Mouse (Mus musculus): ENCODE results near the gene Gatb. TPM values are rescaled to one million over a fixed set of nuclear protein-coding genes. Genes with fewer than 3 reads are reported as not detected.
A peak's percentile ranks its signal among the peaks of the same experiment; 100 is the strongest.

Gene Gatb
- polyA plus RNA-seq, 1 experiment from 2014 or later = 22.1 TPM

DNA sequence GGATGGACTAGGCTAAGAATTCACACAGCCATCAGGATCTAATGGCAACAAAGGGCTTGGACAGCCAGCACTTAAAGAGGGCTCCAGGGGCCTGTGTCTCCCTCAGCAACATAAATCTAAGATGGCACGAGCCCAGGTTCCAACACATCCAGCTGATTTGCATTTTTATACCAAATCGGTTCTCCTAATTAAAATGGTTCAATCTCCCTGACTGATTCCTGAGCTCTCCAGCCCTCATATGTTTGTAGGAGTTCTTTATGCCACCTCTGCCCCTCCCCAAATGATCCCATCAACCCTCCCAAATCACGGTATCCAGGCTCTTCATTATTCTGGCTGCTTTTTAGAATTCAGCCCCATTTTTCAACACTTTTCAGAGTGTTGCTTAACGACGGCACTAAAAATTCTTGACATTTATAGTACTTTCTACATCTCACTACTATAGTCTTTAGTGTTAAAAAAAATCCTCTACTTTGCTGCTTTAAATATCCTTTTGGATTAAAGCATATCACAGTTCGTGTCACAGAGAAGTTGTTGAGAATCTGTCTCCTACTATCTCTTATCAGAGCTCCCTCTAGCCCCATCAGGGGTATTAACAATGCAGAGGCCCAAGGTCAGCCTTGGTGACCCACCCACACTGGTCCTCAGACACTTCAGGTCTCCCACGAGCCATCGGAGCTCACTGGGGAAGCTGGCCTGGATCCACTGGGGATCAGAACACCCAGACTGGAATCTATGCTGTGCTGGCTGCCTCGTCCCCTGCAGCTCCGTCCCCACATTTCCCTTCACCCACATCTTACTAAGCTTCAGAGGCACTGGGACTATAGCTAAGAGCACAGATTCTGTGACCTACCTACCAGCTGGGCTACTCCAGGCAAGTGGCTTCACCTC lies 88.3 kb downstream of the Gatb start:
- WGBS = 66% methylated on average over 10 of the region's 10 CpGs
- no peak overlapping the region for H3K4me2 ChIP-seq (ENCODE audit: low read depth, low read length)
- H3K9me3 ChIP-seq (ENCODE audit: control insufficient read depth, low read length) = no peaks in the 10 kb centered on the region
- no peak overlapping the region for H3K4me3 ChIP-seq (ENCODE audit: low read length)
- no peaks in the 10 kb centered on the region for H3K4me1 ChIP-seq (replicated peaks; ENCODE audit: control insufficient read depth, insufficient read depth, low read length)
- no peak overlapping the region for H3K9ac ChIP-seq (ENCODE audit: low read length)
- H3K27ac ChIP-seq (ENCODE audit: low read length) = no peak overlapping the region
- no peak for ATAC-seq (ENCODE audit: low read depth)
- H3K36me3 ChIP-seq (ENCODE audit: control insufficient read depth, insufficient read depth, low read length) = no peaks in the 10 kb centered on the region
- no peaks in the 10 kb centered on the region for H3K27me3 ChIP-seq (ENCODE audit: control insufficient read depth, insufficient read depth, low read depth, low read length)

GRCm38 (mm10) chr3:85663826-85664225 lies 89.9 kb downstream of the Gatb start:
- Histone ChIP-seq H3K27ac (ENCODE audit: low read length) (no peak overlapping the region), H3K4me3 (ENCODE audit: low read length) (no peak overlapping the region), H3K27me3 (ENCODE audit: control insufficient read depth, insufficient read depth, low read depth, low read length) (no peaks in the 10 kb centered on the region), H3K36me3 (ENCODE audit: control insufficient read depth, insufficient read depth, low read length) (no peaks in the 10 kb centered on the region), H3K4me2 (ENCODE audit: low read depth, low read length) (no peak overlapping the region), H3K9me3 (ENCODE audit: control insufficient read depth, low read length) (no peaks in the 10 kb centered on the region), H3K9ac (ENCODE audit: low read length) (no peak overlapping the region), H3K4me1 (replicated peaks; ENCODE audit: control insufficient read depth, insufficient read depth, low read length) (no peaks in the 10 kb centered on the region)
- no peak for ATAC-seq (ENCODE audit: low read depth)
- 80% methylated on average over 5 of the region's 5 CpGs for WGBS

GRCm38 (mm10) chr3:85664591-85665171 lies 90.8 kb downstream of the Gatb start:
- no peak overlapping the region for H3K4me2 ChIP-seq (ENCODE audit: low read depth, low read length)
- H3K27me3 ChIP-seq (ENCODE audit: control insufficient read depth, insufficient read depth, low read depth, low read length) = no peaks in the 10 kb centered on the region
- H3K27ac ChIP-seq (ENCODE audit: low read length) = no peak overlapping the region
- no peak overlapping the region for H3K4me3 ChIP-seq (ENCODE audit: low read length)
- no peaks in the 10 kb centered on the region for H3K36me3 ChIP-seq (ENCODE audit: control insufficient read depth, insufficient read depth, low read length)
- H3K9me3 ChIP-seq (ENCODE audit: control insufficient read depth, low read length) = no peaks in the 10 kb centered on the region
- ATAC-seq (ENCODE audit: low read depth) = no peak
- H3K9ac ChIP-seq (ENCODE audit: low read length) = no peak overlapping the region
- H3K4me1 ChIP-seq (replicated peaks; ENCODE audit: control insufficient read depth, insufficient read depth, low read length) = no peaks in the 10 kb centered on the region
- WGBS = 78% methylated on average over 10 of the region's 10 CpGs

GRCm38 (mm10) chr3:85666166-85666565 lies 92.2 kb downstream of the Gatb start:
- no peak for ATAC-seq (ENCODE audit: low read depth)
- H3K4me3 ChIP-seq (ENCODE audit: low read length) = no peak overlapping the region
- 57% methylated on average over 3 of the region's 3 CpGs for WGBS
- no peaks in the 10 kb centered on the region for H3K27me3 ChIP-seq (ENCODE audit: control insufficient read depth, insufficient read depth, low read depth, low read length)
- H3K4me1 ChIP-seq (replicated peaks; ENCODE audit: control insufficient read depth, insufficient read depth, low read length) = no peaks in the 10 kb centered on the region
- no peaks in the 10 kb centered on the region for H3K36me3 ChIP-seq (ENCODE audit: control insufficient read depth, insufficient read depth, low read length)
- H3K4me2 ChIP-seq (ENCODE audit: low read depth, low read length) = no peak overlapping the region
- no peak overlapping the region for H3K27ac ChIP-seq (ENCODE audit: low read length)
- no peak overlapping the region for H3K9ac ChIP-seq (ENCODE audit: low read length)
- no peaks in the 10 kb centered on the region for H3K9me3 ChIP-seq (ENCODE audit: control insufficient read depth, low read length)

DNA sequence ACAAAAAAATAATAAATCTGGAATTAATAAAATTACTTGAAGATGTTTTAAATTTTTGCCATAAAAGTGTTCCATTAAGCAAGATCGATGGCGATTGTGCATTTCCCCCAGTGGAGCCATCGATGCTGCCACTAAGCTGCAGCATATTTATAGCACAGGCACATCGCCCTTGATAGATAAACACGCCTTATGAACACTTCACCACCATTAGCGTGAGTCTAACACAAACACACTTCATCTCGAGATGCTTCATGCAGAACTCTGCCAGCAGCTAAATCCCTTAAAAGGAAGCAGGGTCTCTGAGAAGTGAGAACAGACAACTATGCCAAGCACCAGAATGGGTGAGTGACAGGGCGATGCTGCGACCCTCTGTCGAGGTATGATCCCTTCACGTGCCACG lies 92.8 kb downstream of the Gatb start:
- H3K4me2 ChIP-seq (ENCODE audit: low read depth, low read length) = no peak overlapping the region
- no peaks in the 10 kb centered on the region for H3K9me3 ChIP-seq (ENCODE audit: control insufficient read depth, low read length)
- H3K36me3 ChIP-seq (ENCODE audit: control insufficient read depth, insufficient read depth, low read length) = no peaks in the 10 kb centered on the region
- WGBS = 52% methylated on average over 12 of the region's 12 CpGs
- ATAC-seq (ENCODE audit: low read depth) = no peak
- no peak overlapping the region for H3K4me3 ChIP-seq (ENCODE audit: low read length)
- H3K9ac ChIP-seq (ENCODE audit: low read length) = no peak overlapping the region
- H3K4me1 ChIP-seq (replicated peaks; ENCODE audit: control insufficient read depth, insufficient read depth, low read length) = no peaks in the 10 kb centered on the region
- H3K27me3 ChIP-seq (ENCODE audit: control insufficient read depth, insufficient read depth, low read depth, low read length) = no peaks in the 10 kb centered on the region
- no peak overlapping the region for H3K27ac ChIP-seq (ENCODE audit: low read length)

DNA sequence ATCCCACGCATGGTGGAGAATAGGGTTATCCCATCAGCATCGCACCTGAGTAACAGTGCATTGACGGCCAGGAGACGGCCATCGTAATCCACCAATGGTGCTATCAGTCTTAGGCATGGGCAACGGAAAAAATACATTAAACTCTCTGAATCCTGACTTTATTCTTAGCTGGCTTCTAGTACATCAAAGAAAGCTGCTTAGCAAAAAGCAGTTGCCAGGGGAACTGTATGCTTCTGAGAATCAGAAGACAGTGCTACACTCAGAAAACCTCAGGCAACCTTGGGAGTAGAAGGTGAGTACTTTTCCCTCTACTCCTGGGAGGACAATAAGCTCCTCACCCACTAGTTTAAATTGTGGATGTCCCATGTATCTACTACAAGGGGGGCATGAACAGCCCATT lies 93.8 kb downstream of the Gatb start:
- no peak for ATAC-seq (ENCODE audit: low read depth)
- H3K9ac ChIP-seq (ENCODE audit: low read length) = no peak overlapping the region
- no peaks in the 10 kb centered on the region for H3K36me3 ChIP-seq (ENCODE audit: control insufficient read depth, insufficient read depth, low read length)
- 86% methylated on average over 6 of the region's 6 CpGs for WGBS
- no peaks in the 10 kb centered on the region for H3K4me1 ChIP-seq (replicated peaks; ENCODE audit: control insufficient read depth, insufficient read depth, low read length)
- H3K27ac ChIP-seq (ENCODE audit: low read length) = no peak overlapping the region
- H3K4me3 ChIP-seq (ENCODE audit: low read length) = no peak overlapping the region
- H3K4me2 ChIP-seq (ENCODE audit: low read depth, low read length) = no peak overlapping the region
- no peaks in the 10 kb centered on the region for H3K9me3 ChIP-seq (ENCODE audit: control insufficient read depth, low read length)
- H3K27me3 ChIP-seq (ENCODE audit: control insufficient read depth, insufficient read depth, low read depth, low read length) = no peaks in the 10 kb centered on the region

DNA sequence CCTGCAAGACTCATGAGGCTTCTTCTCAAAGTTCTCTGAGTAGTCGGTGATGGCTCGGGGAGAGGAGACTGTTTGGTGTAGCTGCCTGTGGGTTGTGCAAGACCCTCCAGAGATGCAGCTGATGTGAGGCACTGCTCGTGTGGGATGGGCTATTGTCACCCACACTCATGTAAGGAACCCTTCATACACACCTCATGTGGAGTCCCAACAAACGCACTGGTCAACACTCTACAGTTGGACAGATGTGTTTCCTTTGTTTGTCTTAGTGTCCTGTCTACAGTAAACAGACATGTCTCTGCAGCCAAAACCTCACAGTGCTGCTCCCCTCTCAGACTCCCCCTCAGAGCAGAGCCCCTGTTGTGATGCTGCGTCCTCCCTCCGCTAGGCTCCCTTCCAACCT lies 95.9 kb downstream of the Gatb start:
- ATAC-seq (ENCODE audit: low read depth) = peak; percentile 52; the same call in 1 of the 2 replicates
- H3K4me3 ChIP-seq (ENCODE audit: low read length) = no peak overlapping the region
- no peaks in the 10 kb centered on the region for H3K9me3 ChIP-seq (ENCODE audit: control insufficient read depth, low read length)
- H3K9ac ChIP-seq (ENCODE audit: low read length) = no peak overlapping the region
- no peaks in the 10 kb centered on the region for H3K27me3 ChIP-seq (ENCODE audit: control insufficient read depth, insufficient read depth, low read depth, low read length)
- no peaks in the 10 kb centered on the region for H3K36me3 ChIP-seq (ENCODE audit: control insufficient read depth, insufficient read depth, low read length)
- H3K4me1 ChIP-seq (replicated peaks; ENCODE audit: control insufficient read depth, insufficient read depth, low read length) = no peaks in the 10 kb centered on the region
- no peak overlapping the region for H3K4me2 ChIP-seq (ENCODE audit: low read depth, low read length)
- 56% methylated on average over 6 of the region's 6 CpGs for WGBS
- no peak overlapping the region for H3K27ac ChIP-seq (ENCODE audit: low read length)

GRCm38 (mm10) chr3:85677133-85677532 lies 103.2 kb downstream of the Gatb start:
- Histone ChIP-seq H3K9me3 (ENCODE audit: control insufficient read depth, low read length) (no peaks in the 10 kb centered on the region), H3K9ac (ENCODE audit: low read length) (no peak overlapping the region)
- WGBS = 54% methylated on average over 8 of the region's 8 CpGs

DNA sequence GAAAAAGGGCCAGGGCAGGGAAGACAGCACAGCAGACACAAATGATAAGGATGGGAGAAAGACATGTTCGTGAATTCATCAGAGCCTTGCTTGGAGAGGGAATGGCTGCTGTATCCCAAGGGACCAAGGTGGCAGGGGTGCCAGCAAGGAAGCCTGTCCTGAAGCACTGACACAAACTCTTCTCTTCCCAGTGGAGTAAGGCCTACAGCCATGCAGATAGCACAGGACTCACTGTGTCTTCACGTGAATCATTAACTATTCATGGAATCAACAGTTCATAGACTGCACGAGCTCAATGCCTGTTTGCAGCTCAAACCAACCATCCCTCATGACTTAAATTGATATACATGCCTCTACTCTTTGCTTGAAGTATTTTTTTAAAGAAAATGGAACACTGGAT lies 104.0 kb downstream of the Gatb start:
- no peak overlapping the region for H3K4me2 ChIP-seq (ENCODE audit: low read depth, low read length)
- no peak overlapping the region for H3K9ac ChIP-seq (ENCODE audit: low read length)
- WGBS = 70% methylated on average over 3 of the region's 3 CpGs
- no peak overlapping the region for H3K4me3 ChIP-seq (ENCODE audit: low read length)
- H3K36me3 ChIP-seq (ENCODE audit: control insufficient read depth, insufficient read depth, low read length) = no peaks in the 10 kb centered on the region
- no peaks in the 10 kb centered on the region for H3K9me3 ChIP-seq (ENCODE audit: control insufficient read depth, low read length)
- ATAC-seq (ENCODE audit: low read depth) = no peak
- no peaks in the 10 kb centered on the region for H3K27me3 ChIP-seq (ENCODE audit: control insufficient read depth, insufficient read depth, low read depth, low read length)
- H3K4me1 ChIP-seq (replicated peaks; ENCODE audit: control insufficient read depth, insufficient read depth, low read length) = no peaks in the 10 kb centered on the region
- no peak overlapping the region for H3K27ac ChIP-seq (ENCODE audit: low read length)

More at GRCm38 (mm10) chr3:85677133-85677532, 103.2 kb downstream of the Gatb start:
- Histone ChIP-seq H3K4me1 (replicated peaks; ENCODE audit: control insufficient read depth, insufficient read depth, low read length) (no peaks in the 10 kb centered on the region), H3K36me3 (ENCODE audit: control insufficient read depth, insufficient read depth, low read length) (no peaks in the 10 kb centered on the region), H3K27me3 (ENCODE audit: control insufficient read depth, insufficient read depth, low read depth, low read length) (no peaks in the 10 kb centered on the region), H3K4me3 (ENCODE audit: low read length) (no peak overlapping the region), H3K4me2 (ENCODE audit: low read depth, low read length) (no peak overlapping the region), H3K27ac (ENCODE audit: low read length) (no peak overlapping the region)
- no peak for ATAC-seq (ENCODE audit: low read depth)
